Mouse (Mus musculus) limb, embryonic 14.5 days (tissue): ENCODE data around the gene Fgfr2. TPM values are rescaled to one million over a fixed set of nuclear protein-coding genes. Genes with fewer than 3 reads are reported as not detected.

Experiments used
- ATAC-seq: fragments of 200-750 bp; cut with Nextera tagmentation; 2 replicates; pipeline ENCODE4 v1.8.0; 2017; ENCODE audit warnings: low read depth, moderate number of reproducible peaks, moderate TSS enrichment; ENCODE audit not compliant: low FRiP score
- DNase-seq: peaks from one replicate; pipeline ENCODE4 v3.0.0-alpha.2; 2015; ENCODE audit warnings: low spot score
- H3K27ac ChIP-seq: fragments of 300-500 bp; sonication (generic); replicated peaks from 2 replicates; pipeline ENCODE4 v1.5.1; 2014; ENCODE audit warnings: low read depth, mild to moderate bottlenecking, low read length, moderate library complexity, mixed read lengths
- H3K27me3 ChIP-seq: fragments of 300-500 bp; sonication (generic); 2 replicates; pipeline ENCODE4 v1.6.1; 2014; ENCODE audit warnings: low read length, mixed read lengths; ENCODE audit not compliant: control insufficient read depth, insufficient read depth
- H3K36me3 ChIP-seq: fragments of 300-500 bp; sonication (generic); 2 replicates; pipeline ENCODE4 v1.6.1; 2014; ENCODE audit warnings: mild to moderate bottlenecking, low read length, moderate library complexity, mixed read lengths; ENCODE audit not compliant: control insufficient read depth, insufficient read depth
- H3K4me1 ChIP-seq: fragments of 300-500 bp; sonication (generic); 2 replicates; pipeline ENCODE4 v1.6.1; 2014; ENCODE audit warnings: antibody characterized with exemption, low read length, mixed read lengths; ENCODE audit not compliant: control insufficient read depth, insufficient read depth
- H3K4me2 ChIP-seq: fragments of 300-500 bp; sonication (generic); replicated peaks from 2 replicates; pipeline ENCODE4 v1.6.1; 2014; ENCODE audit warnings: low read depth, mild to moderate bottlenecking, low read length, moderate library complexity; ENCODE audit not compliant: severe bottlenecking
- H3K4me3 ChIP-seq: fragments of 300-500 bp; sonication (generic); replicated peaks from 2 replicates; pipeline ENCODE4 v1.5.1; 2014; ENCODE audit warnings: low read length
- H3K9ac ChIP-seq: fragments of 300-500 bp; sonication (generic); 2 replicates; pipeline ENCODE4 v1.6.1; 2014; ENCODE audit warnings: mild to moderate bottlenecking, low read depth, low read length, moderate library complexity; ENCODE audit not compliant: severe bottlenecking
- H3K9me3 ChIP-seq: fragments of 300-500 bp; sonication (generic); 2 replicates; pipeline ENCODE4 v1.6.1; 2016; ENCODE audit warnings: low read length; ENCODE audit not compliant: control insufficient read depth
- POLR2A ChIP-seq: fragments of 200-500 bp; IDR thresholded peaks from 2 replicates; pipeline ENCODE4 v1.8.0; 2012; ENCODE audit warnings: inconsistent platforms, mild to moderate bottlenecking, moderate library complexity, borderline replicate concordance; ENCODE audit not compliant: insufficient read depth, insufficient read length; ENCODE audit errors: extremely low read depth
- WGBS: fragments of 180-500 bp; shearing (Covaris S2); extraction: QIAGEN DNeasy Blood & Tissue Kit; methylation state at CpG from one replicate; pipeline ENCODE4 v1.1.7; 2014; 5-methylcytosine and 5-hydroxymethylcytosine counted together
- polyA plus RNA-seq, 2 experiments: library from polyadenylated mRNA; depleted of rRNA in 1 of 2; stranded (reverse) in 1 of 2; unstranded in 1 of 2; fragments of >200 nt; fragmentation: Nextera tagmentation in 1 of 2; extraction: Ambion mirVana in 1 of 2; gene quantifications; 2 replicates each; pipeline versions ENCODE4 v1.2.1 to v1.2.3; 2012 to 2014

The Fgfr2 gene
- polyA plus RNA-seq, 2 experiments = 131 to 133 TPM

GRCm38 (mm10) chr7:132491902-132492301 lies 631.2 kb downstream of the Fgfr2 start:
- H3K9ac ChIP-seq = no peak overlapping the region
- H3K4me1 ChIP-seq = no peaks in the 10 kb centered on the region
- 93% methylated on average over 7 of the region's 7 CpGs for WGBS
- TF ChIP-seq POLR2A = no peak
- H3K4me3 ChIP-seq = no peak overlapping the region
- no peak overlapping the region for H3K4me2 ChIP-seq
- H3K36me3 ChIP-seq = no peaks in the 10 kb centered on the region
- no peaks in the 10 kb centered on the region for H3K9me3 ChIP-seq
- DNase-seq (no peak), ATAC-seq (no peak)
- no peak overlapping the region for H3K27ac ChIP-seq
- H3K27me3 ChIP-seq = no peaks in the 10 kb centered on the region

DNA sequence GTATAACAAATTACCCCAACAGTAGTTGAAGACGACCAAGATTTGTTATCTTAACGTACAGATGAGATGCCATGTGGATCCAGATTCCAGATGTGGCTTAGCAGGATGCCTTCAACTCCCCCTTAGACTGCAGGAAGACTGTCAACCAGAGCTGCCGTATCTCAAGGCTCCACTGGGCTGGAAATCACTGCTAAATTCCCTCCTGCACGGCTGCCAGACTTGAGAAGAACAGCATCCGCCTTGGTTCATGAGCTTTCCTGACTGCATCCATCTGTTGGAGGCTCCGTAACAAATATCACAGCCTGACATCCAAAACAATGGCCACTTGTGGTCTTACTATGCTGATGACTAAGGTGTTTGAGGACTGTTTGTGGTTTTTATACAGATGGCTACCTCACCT lies 635.8 kb downstream of the Fgfr2 start:
- Histone ChIP-seq H3K27me3 (no peaks in the 10 kb centered on the region), H3K9ac (no peak overlapping the region), H3K4me3 (no peak overlapping the region), H3K4me2 (no peak overlapping the region), H3K27ac (no peak overlapping the region), H3K9me3 (no peaks in the 10 kb centered on the region), H3K4me1 (no peaks in the 10 kb centered on the region), H3K36me3 (no peaks in the 10 kb centered on the region)
- WGBS = 53% methylated on average over 6 of the region's 6 CpGs
- TF ChIP-seq POLR2A = no peak
- ATAC-seq (no peak), DNase-seq (no peak)

- no peak for ATAC-seq
These were observed 636.6 kb downstream of the Fgfr2 start for GRCm38 (mm10) chr7:132486403-132487178.

GRCm38 (mm10) chr7:132484424-132484823 lies 638.7 kb downstream of the Fgfr2 start:
- Histone ChIP-seq H3K4me2 (no peak overlapping the region), H3K36me3 (no peaks in the 10 kb centered on the region), H3K9me3 (no peaks in the 10 kb centered on the region), H3K27me3 (no peaks in the 10 kb centered on the region), H3K9ac (no peak overlapping the region), H3K4me3 (no peak overlapping the region), H3K4me1 (no peaks in the 10 kb centered on the region), H3K27ac (no peak overlapping the region)
- ATAC-seq (no peak), DNase-seq (no peak)
- TF ChIP-seq POLR2A = no peak
- WGBS = 34% methylated on average over 5 of the region's 5 CpGs

More at GRCm38 (mm10) chr7:132486403-132487178, 636.6 kb downstream of the Fgfr2 start:
- no peak for TF ChIP-seq POLR2A
- no peak for DNase-seq
- Histone ChIP-seq H3K4me2 (no peak overlapping the region), H3K27me3 (no peaks in the 10 kb centered on the region), H3K36me3 (no peaks in the 10 kb centered on the region), H3K4me1 (no peaks in the 10 kb centered on the region), H3K9me3 (no peaks in the 10 kb centered on the region), H3K27ac (no peak overlapping the region), H3K9ac (no peak overlapping the region), H3K4me3 (no peak overlapping the region)
- 77% methylated on average over 8 of the region's 9 CpGs for WGBS

- Histone ChIP-seq H3K9me3 (no peaks in the 10 kb centered on the region), H3K36me3 (no peaks in the 10 kb centered on the region), H3K4me2 (no peak overlapping the region), H3K4me3 (no peak overlapping the region), H3K27me3 (no peaks in the 10 kb centered on the region), H3K4me1 (no peaks in the 10 kb centered on the region; the same call in 1 of the 2 replicates), H3K27ac (no peak overlapping the region), H3K9ac (no peak overlapping the region)
- DNase-seq (no peak), ATAC-seq (no peak)
- 76% methylated on average over 4 of the region's 4 CpGs for WGBS
- TF ChIP-seq POLR2A = no peak
These were observed 642.3 kb downstream of the Fgfr2 start for GRCm38 (mm10) chr7:132480696-132481306.
